Mouse (Mus musculus) thymus, postnatal 4 days (tissue): ENCODE data around the gene Qsox2.

Experiments
- DNase-seq: peaks from one replicate; pipeline ENCODE4 v3.0.0; 2021

Qsox2 gene

DNA sequence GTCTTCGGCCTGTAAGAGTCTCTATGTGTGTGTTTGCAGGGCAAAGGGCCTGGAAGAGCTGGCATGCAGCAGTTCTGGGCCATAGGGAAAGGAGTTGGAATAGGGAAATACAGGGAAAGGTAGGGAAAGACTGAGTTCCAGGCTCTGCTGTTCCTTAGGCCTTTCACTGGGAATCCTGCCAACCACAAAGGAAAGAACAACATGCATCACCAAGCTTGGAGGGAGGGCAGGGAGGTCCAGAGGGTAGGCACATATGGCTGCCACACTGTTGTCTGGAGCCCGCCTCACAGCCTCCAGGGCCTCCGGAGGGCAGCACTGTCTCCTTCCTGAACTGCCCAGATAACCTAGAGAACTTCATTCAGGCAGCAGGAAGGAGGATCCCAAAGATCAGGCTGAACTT lies 13.4 kb downstream of the Qsox2 start:
- DNase-seq: no peak

DNA sequence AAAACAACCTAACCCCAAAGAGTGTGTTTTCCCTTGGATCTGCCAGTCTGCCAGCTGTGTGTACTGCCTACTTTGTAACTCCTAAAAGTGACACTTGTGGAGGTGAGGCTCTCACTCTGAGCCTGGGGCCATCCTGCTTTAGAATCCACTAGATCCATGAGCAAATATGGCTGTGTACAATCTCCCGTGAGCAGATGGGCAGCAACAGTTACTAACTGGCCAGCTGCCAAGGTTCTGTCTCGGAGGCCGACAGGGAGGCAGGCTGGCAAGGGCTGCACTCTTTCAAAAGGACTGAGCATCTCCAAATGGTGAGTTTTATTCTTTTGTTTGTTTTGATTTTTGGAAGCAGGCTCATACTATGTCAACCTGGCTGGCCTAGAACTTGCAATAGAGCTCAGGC lies 22.8 kb downstream of the Qsox2 start:
- no peak for DNase-seq

DNA sequence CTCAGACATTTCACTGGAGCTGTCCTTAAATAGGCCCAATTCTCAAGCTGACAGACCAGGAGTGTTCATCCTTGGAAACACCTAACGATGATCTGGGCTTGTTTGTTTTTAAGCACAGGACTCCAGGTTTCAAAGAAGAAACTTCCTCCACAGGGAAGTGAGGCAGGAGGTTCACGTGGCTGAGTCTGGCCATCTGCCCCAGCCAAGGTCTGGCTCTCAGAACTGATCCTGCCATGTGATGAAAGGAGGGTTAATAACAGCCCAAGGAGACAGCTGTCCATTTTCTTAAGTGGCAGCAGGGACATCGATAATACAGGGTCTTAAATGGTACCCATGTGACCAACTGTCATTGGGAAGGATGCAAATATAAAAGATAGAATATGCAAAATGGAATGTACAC lies 27.8 kb downstream of the Qsox2 start:
- DNase-seq: no peak

DNA sequence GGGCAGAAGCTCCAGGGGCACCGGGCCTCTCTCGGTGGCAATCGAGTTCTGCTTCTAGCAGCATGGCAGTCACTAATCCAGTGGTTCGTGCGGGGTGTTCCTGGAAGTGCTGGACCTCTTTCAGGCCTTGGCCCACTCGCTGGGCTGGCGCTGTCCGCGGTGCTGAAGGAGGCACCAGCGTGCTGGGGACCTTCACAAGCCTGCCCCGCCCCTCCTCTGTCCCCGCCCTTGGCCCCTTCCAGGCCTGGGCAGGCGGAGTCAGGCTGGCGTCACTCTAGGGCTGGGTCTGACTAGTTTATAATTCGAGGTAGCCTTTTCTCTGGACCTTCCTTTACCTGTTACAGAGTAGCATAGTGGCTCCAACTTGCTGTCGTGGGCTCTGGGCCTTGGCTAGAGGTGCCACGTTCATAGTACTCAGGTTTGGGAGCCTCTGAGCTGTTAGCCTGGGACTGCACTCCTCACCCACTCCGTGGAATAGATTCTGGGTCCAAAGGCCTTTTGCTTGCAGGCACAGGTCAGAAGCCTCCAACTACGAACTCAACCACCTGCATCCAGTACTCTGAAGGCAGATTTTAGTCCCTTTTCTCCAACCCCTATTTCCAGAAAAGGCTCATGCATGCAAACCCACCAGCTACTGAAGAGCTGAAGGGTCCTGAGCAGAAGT lies 29.1 kb downstream of the Qsox2 start, which contains the start of gene Lhx3:
Lhx3 (minus strand) TSS at position 164 of the 664 bp plus-strand sequence.
- peak; percentile 91 for DNase-seq

- DNase-seq: no peak
Measured at GRCm38 (mm10) chr2:26207559-26207958, 29.8 kb downstream of the Qsox2 start.

DNA sequence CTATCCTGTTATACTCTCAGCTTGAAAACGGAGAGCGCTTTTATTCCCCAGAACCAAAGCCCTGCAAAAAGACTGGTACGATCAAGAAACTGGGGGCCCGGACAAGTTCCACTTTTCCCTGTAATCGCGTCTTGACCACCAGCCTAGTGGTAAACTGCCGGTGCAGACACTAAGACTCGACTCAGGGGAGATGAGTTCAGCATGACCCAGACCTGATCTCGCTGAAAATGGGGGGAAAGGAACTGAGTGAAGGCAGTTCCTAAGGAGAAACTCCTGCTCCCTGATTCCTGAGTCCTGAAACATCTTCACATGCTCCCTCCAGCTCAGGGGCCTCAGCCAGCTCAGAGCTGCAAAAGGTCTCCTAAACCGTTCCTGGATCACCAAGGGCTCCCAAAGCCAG lies 31.6 kb downstream of the Qsox2 start:
- DNase-seq: no peak

DNA sequence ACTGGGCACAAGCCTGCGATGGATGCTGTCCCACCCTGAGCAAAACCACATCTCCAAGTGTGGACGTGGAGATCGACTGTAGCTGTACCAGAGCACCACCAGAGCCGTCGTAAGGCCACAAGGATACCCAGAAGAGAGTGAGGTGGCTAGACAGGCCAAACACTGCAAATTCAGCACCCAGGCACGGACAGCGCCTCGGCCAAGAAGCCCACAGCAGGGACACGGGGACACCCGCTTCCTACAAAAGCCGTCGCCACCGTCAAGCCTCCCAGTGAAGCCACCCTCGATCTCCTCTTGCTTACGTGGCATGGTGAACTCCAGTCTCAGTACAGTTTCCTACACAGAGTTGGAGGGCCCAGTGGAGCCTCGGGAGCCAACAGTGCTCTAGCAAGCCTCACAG lies 32.2 kb downstream of the Qsox2 start:
- peak; percentile 68 for DNase-seq

- peak; percentile 33 for DNase-seq
Measured at GRCm38 (mm10) chr2:26202849-26203475, 34.4 kb downstream of the Qsox2 start.

- no peak for DNase-seq
Measured at GRCm38 (mm10) chr2:26201926-26202848, 35.1 kb downstream of the Qsox2 start.

DNA sequence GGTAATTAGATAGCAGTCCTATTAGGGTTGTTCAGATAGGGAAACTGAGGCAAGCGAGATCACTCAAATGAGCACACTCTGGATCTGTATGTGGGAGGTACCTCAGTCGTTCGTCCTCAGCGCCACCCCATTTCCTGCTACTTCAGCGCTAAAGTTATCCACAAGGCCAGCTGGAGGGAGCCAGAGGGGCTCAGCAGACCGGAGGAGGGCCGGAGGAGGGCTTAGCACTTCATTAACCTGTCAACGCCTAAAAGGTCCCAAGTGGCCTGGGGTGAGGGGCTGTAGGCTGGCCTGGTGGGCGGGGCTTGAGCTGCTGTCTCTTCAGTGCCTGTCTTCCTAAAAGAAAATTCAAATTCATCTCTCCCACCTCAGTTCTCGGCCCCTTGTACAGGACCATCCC lies 38.8 kb downstream of the Qsox2 start:
- no peak for DNase-seq

GRCm38 (mm10) chr2:26194552-26195339 lies 42.6 kb downstream of the Qsox2 start:
- DNase-seq: no peak

GRCm38 (mm10) chr2:26188517-26188916 lies 48.8 kb downstream of the Qsox2 start:
- DNase-seq: no peak

DNA sequence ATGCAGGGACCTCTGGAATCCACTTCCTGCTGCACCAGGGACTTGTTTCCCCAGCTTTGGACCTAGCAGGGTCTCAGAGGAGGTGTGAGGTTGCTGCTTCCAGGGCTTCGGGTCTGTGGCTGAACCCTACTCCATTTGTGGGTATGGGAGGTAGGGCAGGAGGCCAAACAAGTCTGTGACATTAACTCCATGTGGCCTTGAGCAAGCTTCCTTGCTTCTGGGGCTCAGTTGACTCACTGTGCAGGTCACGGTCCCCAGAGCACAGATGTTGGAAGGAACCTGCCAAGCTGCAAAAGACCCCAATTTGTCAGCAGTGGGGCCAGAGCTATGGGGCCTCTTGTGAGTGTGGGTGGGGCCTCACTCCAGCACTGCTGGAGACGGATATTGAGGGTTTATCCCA lies 53.0 kb downstream of the Qsox2 start:
- DNase-seq: no peak

DNA sequence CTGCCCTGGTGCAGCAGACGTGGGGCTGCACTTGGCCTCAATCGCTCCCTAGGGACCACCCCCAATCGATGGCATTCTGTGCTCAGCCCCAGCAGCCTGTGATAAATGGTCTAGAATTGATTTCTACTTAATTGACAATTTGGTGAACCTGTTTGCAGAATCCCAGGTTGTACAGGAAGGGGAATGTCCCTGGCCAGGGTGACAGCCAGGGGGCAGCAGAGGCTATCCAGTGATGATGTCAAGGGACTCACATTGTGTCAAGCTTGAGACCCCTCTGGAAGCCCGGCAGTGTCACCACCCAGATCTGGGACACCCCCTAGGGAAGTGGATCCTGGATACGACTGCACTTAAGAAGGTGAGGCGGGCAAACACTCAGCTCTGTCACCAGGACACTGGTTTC lies 54.7 kb downstream of the Qsox2 start:
- peak; percentile 91 for DNase-seq

- DNase-seq: no peak
Measured at GRCm38 (mm10) chr2:26177189-26177588, 60.1 kb downstream of the Qsox2 start.

- DNase-seq: no peak
Measured at GRCm38 (mm10) chr2:26176731-26177130, 60.6 kb downstream of the Qsox2 start.

DNA sequence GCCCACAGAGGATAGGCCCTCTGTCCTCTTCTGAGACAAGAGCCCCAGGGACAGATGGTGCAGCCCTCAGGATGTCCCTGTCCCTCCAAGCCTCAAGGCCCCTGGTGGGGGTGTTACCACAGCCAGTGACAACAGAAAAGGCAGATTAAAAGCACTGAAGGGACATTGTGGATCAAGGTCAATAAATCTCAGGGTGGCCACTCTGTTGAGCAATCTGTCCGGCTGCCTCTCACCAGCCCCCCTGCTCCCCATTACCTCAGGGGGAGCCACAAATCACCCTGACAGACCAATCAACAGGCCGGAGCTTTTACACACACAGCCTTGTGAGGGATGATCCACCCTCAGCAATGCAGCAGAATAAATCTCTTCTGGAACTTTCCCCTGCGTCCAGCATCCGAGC lies 62.1 kb downstream of the Qsox2 start:
- DNase-seq: no peak

GRCm38 (mm10) chr2:26172166-26172565 lies 65.2 kb downstream of the Qsox2 start:
- DNase-seq: no peak

DNA sequence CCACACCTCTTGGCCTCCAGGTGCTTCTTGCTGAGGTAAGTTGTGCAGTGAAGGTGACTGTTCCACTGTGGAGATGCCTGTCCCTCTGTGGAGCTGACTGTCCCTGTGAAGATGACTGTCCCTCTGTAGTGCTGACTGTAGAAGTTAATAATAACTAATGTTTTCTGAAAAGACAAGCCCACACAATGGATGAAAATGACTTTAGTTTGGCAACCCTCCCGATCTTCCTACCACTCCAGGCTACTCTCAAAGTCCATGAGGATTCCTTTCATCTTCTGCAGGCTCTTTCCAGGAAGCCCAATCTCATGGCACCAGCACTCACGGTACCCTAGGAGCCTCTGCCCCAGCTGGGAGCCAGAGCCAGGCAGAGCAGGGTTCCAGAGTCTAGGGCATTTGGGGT lies 66.9 kb downstream of the Qsox2 start:
- DNase-seq: no peak

DNA sequence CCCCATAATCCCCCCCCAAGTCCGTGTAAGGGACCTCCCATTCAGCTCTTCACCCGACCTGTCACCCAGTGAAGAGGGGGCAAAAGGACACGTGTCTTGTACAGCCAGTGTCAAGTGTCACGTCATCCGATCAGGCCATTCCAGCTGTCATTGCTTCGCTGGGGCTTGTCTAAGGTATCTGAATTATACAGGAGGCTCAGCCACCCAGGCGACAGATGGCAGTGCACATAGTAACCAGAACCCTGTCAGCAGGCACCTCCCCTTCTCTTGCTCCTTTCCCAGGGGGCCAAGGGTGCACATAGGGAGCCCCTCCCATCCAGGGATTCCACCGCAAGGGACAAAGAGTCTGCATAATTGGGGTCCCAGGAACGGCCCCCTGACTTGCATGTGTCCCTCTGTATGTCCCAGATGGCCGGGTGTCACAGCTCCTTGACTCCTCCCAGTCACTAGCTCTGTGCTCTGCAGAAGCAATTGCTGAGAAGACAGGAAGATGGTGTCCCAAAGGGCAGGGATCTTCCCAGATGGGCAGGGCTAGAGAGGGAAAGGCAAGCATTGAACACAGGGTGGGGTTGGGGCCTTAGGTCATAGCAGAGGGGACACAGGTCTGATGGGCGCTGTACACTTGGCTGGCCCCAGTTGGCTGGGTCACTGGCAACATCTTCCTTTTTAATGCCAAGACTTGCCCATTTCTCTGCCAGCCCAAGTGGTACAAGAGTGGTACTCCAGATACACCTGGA lies 68.3 kb downstream of the Qsox2 start:
- DNase-seq: no peak

- DNase-seq: no peak
Measured at GRCm38 (mm10) chr2:26166890-26167289, 70.4 kb downstream of the Qsox2 start.
